Mouse (Mus musculus) limb, embryonic 11.5 days (tissue): ENCODE measurements around the gene Spns1. TPM values are rescaled to one million over a fixed set of nuclear protein-coding genes. Genes with fewer than 3 reads are reported as not detected.
A peak's percentile ranks its signal among the peaks of the same experiment; 100 is the strongest.

Experiments
- ATAC-seq: fragments of 200-750 bp; cut with Nextera tagmentation; 2 replicates; pipeline ENCODE4 v1.8.0; 2017; ENCODE audit warnings: low read depth; ENCODE audit not compliant: insufficient number of reproducible peaks, low FRiP score, low TSS enrichment
- DNase-seq: peaks from one replicate; pipeline ENCODE4 v3.0.0-alpha.2; 2015; ENCODE audit warnings: low spot score
- H3K27ac ChIP-seq: fragments of 300-500 bp; sonication (generic); replicated peaks from 2 replicates; pipeline ENCODE4 v1.5.1; 2014; ENCODE audit warnings: low read depth, mild to moderate bottlenecking, low read length
- H3K27me3 ChIP-seq: fragments of 300-500 bp; sonication (generic); 2 replicates; pipeline ENCODE4 v1.6.1; 2014; ENCODE audit warnings: mild to moderate bottlenecking, low read length, mixed read lengths; ENCODE audit not compliant: control insufficient read depth, insufficient read depth
- H3K36me3 ChIP-seq: fragments of 300-500 bp; sonication (generic); 2 replicates; pipeline ENCODE4 v1.6.1; 2014; ENCODE audit warnings: mild to moderate bottlenecking, low read length, moderate library complexity, mixed read lengths; ENCODE audit not compliant: control insufficient read depth, insufficient read depth
- H3K4me1 ChIP-seq: fragments of 300-500 bp; sonication (generic); 2 replicates; pipeline ENCODE4 v1.6.1; 2014; ENCODE audit warnings: low read length, mixed read lengths; ENCODE audit not compliant: control insufficient read depth, insufficient read depth
- H3K4me2 ChIP-seq: fragments of 300-500 bp; sonication (generic); 2 replicates; pipeline ENCODE4 v1.6.1; 2014; ENCODE audit warnings: low read depth, mild to moderate bottlenecking, moderate library complexity; ENCODE audit not compliant: severe bottlenecking
- H3K4me3 ChIP-seq: fragments of 300-500 bp; sonication (generic); 2 replicates; pipeline ENCODE4 v1.5.1; 2014; ENCODE audit warnings: low read depth, low read length
- H3K9ac ChIP-seq: fragments of 300-500 bp; sonication (generic); 2 replicates; pipeline ENCODE4 v1.6.1; 2014; ENCODE audit warnings: mild to moderate bottlenecking, low read length
- H3K9me3 ChIP-seq: fragments of 300-500 bp; sonication (generic); 2 replicates; pipeline ENCODE4 v1.6.1; 2016; ENCODE audit warnings: low read length; ENCODE audit not compliant: control insufficient read depth
- WGBS: fragments of 180-500 bp; shearing (Covaris S2); extraction: QIAGEN DNeasy Blood & Tissue Kit; methylation state at CpG from one replicate; pipeline ENCODE4 v1.1.7; 2014; 5-methylcytosine and 5-hydroxymethylcytosine counted together
- polyA plus RNA-seq: library from polyadenylated mRNA; unstranded; fragments of >200 nt; fragmentation: Nextera tagmentation; extraction: Ambion mirVana; gene quantifications from 2 replicates; pipeline ENCODE4 v1.2.1, GENCODE M21; 2014

Gene Spns1
- polyA plus RNA-seq, 1 experiment from 2014 or later = 41.7 TPM

DNA sequence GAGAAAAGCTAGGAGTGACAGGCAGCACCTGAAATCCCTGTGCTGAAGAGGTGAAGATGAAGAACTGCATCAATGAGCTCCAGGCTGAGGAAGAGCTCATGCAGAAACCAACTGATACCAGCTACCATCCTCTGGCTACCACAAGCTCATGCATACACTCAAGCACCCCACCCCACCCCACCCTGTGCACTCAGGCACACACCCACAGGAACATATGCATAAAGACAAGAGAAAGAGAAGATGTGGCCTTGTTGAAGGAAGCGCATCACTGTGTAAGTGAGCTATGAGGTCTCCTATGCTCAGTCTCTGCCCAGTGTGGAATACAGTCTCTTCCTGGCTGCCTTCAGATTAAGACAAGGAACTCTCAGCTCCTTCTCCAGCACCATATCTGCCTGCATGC is 10.9 kb upstream of the Spns1 start:
- Histone ChIP-seq H3K27ac (no peak overlapping the region), H3K4me2 (no peak overlapping the region), H3K36me3 (peaks cover 9% of the 10 kb centered on the region; the same call in 1 of the 2 replicates), H3K4me1 (no peaks in the 10 kb centered on the region), H3K27me3 (no peaks in the 10 kb centered on the region), H3K9ac (no peak overlapping the region), H3K4me3 (no peak overlapping the region), H3K9me3 (no peaks in the 10 kb centered on the region)
- DNase-seq = no peak
- 95% methylated on average over 1 of the region's 1 CpGs for WGBS
- ATAC-seq = no peak

DNA sequence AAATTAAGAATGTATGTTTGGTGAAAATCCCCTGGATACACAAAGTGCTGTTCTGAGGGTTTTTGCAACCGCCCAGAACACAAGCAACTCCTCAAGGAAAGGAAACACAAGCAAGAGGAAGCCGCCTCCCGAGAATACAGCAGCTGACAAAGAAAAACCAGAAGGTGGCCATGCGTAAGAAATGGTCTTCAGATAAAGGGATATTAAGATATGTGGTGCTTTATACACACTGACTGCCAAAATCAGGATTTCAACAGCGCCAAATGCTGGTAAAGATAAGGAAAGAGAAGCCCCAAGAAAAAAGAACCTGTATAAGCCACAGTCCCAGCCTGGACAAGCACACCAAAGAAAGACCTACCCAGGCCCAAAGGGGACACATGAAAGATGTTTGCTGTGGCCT is 6.3 kb upstream of the Spns1 start:
- WGBS = 90% methylated on average over 5 of the region's 5 CpGs
- H3K27ac ChIP-seq = no peak overlapping the region
- ATAC-seq = no peak
- H3K9me3 ChIP-seq = no peaks in the 10 kb centered on the region
- no peak for DNase-seq
- no peaks in the 10 kb centered on the region for H3K27me3 ChIP-seq
- no peak overlapping the region for H3K4me3 ChIP-seq
- H3K4me2 ChIP-seq = no peak overlapping the region
- H3K4me1 ChIP-seq = no peaks in the 10 kb centered on the region
- H3K36me3 ChIP-seq = peaks cover 4% of the 10 kb centered on the region; the same call in 1 of the 2 replicates
- H3K9ac ChIP-seq = no peak overlapping the region

DNA sequence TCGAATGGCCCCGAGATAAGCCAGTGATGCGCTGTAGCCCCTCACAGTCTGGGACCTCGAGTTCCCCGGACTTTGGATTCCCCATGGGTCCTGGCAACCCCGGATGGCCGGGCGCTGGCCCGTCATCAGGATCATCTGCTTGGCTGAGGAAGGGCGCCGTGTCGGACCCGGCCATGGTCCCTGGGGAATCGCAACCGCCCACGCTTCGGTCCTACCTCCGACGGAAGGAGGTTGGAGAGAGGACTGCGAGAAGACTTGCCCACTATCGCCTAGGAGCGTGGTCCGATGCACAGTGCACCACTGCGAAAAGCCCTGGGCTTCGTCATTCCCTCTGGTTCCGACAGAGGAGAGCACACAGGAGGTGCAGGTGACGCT is 360 bp downstream of the Spns1 start:
- Histone ChIP-seq H3K27ac (no peak overlapping the region), H3K4me3 (peak overlapping the region; percentile 98), H3K4me2 (peak overlapping the region; percentile 68), H3K9me3 (no peaks in the 10 kb centered on the region), H3K9ac (peak overlapping the region; percentile 83), H3K36me3 (peaks cover 6% of the 10 kb centered on the region; the same call in 1 of the 2 replicates), H3K4me1 (peaks cover 7% of the 10 kb centered on the region; the same call in 1 of the 2 replicates), H3K27me3 (no peaks in the 10 kb centered on the region)
- ATAC-seq (peak; percentile 1; the same call in 1 of the 2 replicates), DNase-seq (no peak)
- WGBS = 1% methylated on average over 27 of the region's 27 CpGs

DNA sequence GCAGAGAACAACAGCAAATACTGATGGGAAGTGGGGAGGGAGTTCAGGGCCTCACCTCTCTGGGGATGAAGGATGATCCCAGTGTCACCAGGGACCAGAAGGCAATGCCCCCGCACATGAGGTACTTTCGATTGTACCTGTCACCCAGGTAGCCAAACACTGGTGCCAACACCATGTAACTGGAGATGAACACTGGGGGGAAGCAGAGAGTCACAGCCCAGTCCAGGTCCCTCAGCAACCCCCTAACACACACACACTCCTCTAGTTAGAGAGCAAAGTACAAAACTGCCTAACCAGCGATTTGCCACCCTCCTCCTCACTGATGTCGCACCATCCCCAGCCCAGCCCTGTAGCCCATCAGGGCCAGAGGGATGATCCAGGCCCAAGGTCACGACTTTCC is 2.2 kb downstream of the Spns1 start:
- Histone ChIP-seq H3K36me3 (peaks cover 11% of the 10 kb centered on the region; the same call in 1 of the 2 replicates), H3K9me3 (no peaks in the 10 kb centered on the region), H3K4me2 (no peak overlapping the region), H3K9ac (no peak overlapping the region), H3K27ac (no peak overlapping the region), H3K4me3 (no peak overlapping the region), H3K27me3 (no peaks in the 10 kb centered on the region), H3K4me1 (peaks cover 7% of the 10 kb centered on the region; the same call in 1 of the 2 replicates)
- ATAC-seq (no peak), DNase-seq (no peak)
- 74% methylated on average over 5 of the region's 5 CpGs for WGBS

DNA sequence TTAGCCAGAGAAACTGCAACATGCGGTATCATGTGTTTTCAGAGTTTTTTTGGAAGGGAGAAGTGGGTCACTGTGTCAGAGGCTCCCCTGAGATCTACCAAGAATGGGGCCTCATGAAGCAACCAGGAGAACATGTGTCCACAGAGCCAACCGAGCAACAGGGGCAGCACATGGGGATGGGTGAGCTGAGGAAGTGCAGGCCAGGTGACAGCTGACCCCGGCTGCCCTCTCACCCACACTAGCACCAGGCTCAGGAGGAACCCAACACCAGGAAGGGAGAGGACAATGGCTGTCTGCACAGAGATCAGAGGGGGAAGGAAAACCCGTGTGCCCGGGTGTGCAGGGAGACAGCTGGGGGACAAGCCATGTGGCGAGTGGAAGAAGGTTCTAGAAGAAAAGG is 2.7 kb downstream of the Spns1 start:
- Histone ChIP-seq H3K4me1 (peaks cover 7% of the 10 kb centered on the region; the same call in 1 of the 2 replicates), H3K9me3 (no peaks in the 10 kb centered on the region), H3K4me2 (no peak overlapping the region), H3K27me3 (no peaks in the 10 kb centered on the region), H3K4me3 (no peak overlapping the region), H3K9ac (no peak overlapping the region), H3K36me3 (peaks cover 11% of the 10 kb centered on the region; the same call in 1 of the 2 replicates), H3K27ac (no peak overlapping the region)
- no peak for ATAC-seq
- WGBS = 70% methylated on average over 6 of the region's 6 CpGs
- no peak for DNase-seq

DNA sequence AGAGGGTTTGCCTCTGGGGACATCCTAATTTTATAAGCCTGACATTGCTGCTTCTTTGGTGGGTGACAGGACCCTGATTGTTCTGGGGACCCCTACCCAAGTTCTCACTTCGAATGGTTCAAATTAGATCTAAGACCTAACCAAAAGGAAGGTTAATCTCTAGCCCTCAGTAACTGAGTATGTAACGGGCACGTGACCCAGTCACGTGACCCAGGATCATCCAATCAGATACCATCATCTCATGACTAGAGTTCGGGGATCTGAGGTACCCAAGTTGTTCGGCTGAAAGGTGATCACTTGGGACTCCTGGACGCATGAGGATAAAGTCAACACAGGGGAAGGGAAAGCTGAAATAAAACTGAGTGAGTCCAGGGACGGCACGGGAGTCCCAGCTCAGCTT is 4.2 kb downstream of the Spns1 start:
- ATAC-seq (no peak), DNase-seq (no peak)
- H3K9me3 ChIP-seq = no peaks in the 10 kb centered on the region
- H3K36me3 ChIP-seq = peaks cover 14% of the 10 kb centered on the region; the same call in 1 of the 2 replicates
- H3K27me3 ChIP-seq = no peaks in the 10 kb centered on the region
- H3K27ac ChIP-seq = no peak overlapping the region
- no peak overlapping the region for H3K4me3 ChIP-seq
- no peak overlapping the region for H3K4me2 ChIP-seq
- peaks cover 7% of the 10 kb centered on the region; the same call in 1 of the 2 replicates for H3K4me1 ChIP-seq
- 85% methylated on average over 9 of the region's 9 CpGs for WGBS
- H3K9ac ChIP-seq = no peak overlapping the region

DNA sequence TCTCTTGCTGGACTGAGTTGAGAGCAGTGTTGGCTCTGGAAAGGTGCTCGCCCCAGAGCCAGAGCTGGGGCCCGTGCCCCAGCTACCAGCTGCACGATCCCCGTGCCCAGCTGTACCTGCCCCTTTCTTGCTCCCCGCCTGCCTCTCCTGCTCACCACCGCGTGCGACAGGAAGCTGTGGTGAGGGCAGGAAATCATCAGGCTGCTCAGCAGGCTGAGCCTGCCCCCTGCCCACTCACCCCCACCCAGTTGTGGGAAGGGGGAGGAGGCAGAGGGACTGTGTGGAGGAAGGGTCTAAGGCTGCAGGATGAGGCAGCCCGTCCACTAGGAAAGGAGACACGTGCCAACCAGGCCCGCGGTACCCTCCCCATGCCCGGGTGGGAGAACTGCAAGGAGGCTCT is 7.9 kb downstream of the Spns1 start, which contains the start of gene Lat:
Gene Lat, minus strand, starts transcription at position 178 of the 400 bp plus-strand sequence.
- H3K4me1 ChIP-seq = no peaks in the 10 kb centered on the region
- H3K27me3 ChIP-seq = no peaks in the 10 kb centered on the region
- 0 out of 2 replicates have a peak within 1 kb of the TSS, but pooled peaks have one; percentile 22 for H3K9ac ChIP-seq
- no peak within 1 kb of the TSS for H3K4me2 ChIP-seq
- DNase-seq (no peak), ATAC-seq (no peak)
- no peak within 1 kb of the TSS for H3K27ac ChIP-seq
- H3K36me3 ChIP-seq = peaks cover 15% of the 10 kb centered on the region; the same call in 1 of the 2 replicates
- WGBS = 65% methylated on average over 13 of the region's 13 CpGs
- H3K4me3 ChIP-seq = no peak within 1 kb of the TSS
- no peaks in the 10 kb centered on the region for H3K9me3 ChIP-seq

DNA sequence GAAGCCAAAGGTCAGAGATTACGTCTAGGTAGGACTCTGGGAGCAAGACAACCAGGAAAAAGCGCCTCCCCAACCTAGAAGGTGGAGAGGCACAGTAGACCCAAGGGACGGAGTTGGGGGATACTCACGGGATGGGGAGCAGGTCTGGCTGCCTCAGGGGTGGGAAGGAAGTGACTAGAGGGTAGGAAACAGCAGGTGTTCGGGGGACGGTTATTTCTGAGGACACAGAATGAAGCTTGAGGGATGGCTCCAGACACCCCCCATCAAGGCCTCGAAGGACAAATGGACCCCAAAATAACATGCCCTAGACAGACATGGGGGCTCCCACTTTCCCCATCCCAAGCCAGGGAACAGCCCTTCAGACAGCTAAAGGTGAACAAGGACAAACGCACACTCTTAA is 8.9 kb downstream of the Spns1 start:
- ATAC-seq = no peak
- no peak overlapping the region for H3K4me3 ChIP-seq
- no peaks in the 10 kb centered on the region for H3K9me3 ChIP-seq
- H3K27me3 ChIP-seq = no peaks in the 10 kb centered on the region
- no peak overlapping the region for H3K4me2 ChIP-seq
- WGBS = 85% methylated on average over 8 of the region's 8 CpGs
- no peak for DNase-seq
- H3K27ac ChIP-seq = no peak overlapping the region
- peaks cover 16% of the 10 kb centered on the region; the same call in 1 of the 2 replicates for H3K36me3 ChIP-seq
- H3K4me1 ChIP-seq = no peaks in the 10 kb centered on the region
- no peak overlapping the region for H3K9ac ChIP-seq

DNA sequence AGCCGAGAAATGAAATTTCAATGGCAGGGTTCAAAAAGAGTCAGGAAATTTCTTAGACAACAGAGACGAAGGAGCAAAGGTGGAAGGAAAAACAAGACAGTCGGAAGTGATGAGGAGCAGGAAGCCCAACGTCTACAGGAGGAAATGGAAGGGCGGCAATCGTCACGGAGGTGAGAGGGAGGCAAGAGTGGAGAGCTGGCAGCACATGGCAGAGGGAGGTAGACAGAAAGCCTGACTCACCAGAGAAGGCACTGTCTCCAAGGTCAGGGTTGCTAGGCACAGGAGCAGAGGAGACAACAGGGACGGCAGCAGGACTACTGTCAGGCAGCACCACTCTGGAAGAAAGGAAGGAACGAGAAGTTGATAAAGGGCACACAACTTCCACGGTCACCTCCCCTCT is 9.6 kb downstream of the Spns1 start:
- Histone ChIP-seq H3K27ac (no peak overlapping the region), H3K4me2 (no peak overlapping the region), H3K9ac (no peak overlapping the region), H3K9me3 (no peaks in the 10 kb centered on the region), H3K4me3 (no peak overlapping the region), H3K36me3 (peaks cover 16% of the 10 kb centered on the region; the same call in 1 of the 2 replicates), H3K27me3 (no peaks in the 10 kb centered on the region), H3K4me1 (no peaks in the 10 kb centered on the region)
- ATAC-seq (no peak), DNase-seq (no peak)
- 89% methylated on average over 10 of the region's 10 CpGs for WGBS
